Mouse (Mus musculus): ENCODE results near the gene Snd1. TPM values are rescaled to one million over a fixed set of nuclear protein-coding genes. Genes with fewer than 3 reads are reported as not detected.

The Snd1 gene
- polyA plus RNA-seq, 1 experiment from 2014 or later: 143 TPM

GRCm38 (mm10) chr6:28813057-28813456 lies 338.1 kb downstream of the Snd1 start:
- H3K4me1 ChIP-seq: no peaks in the 10 kb centered on the region
- 88% methylated on average over 9 of the region's 9 CpGs for WGBS
- no peak overlapping the region for H3K27ac ChIP-seq
- H3K36me3 ChIP-seq: no peaks in the 10 kb centered on the region
- H3K27me3 ChIP-seq: no peaks in the 10 kb centered on the region
- no peak for ATAC-seq (ENCODE audit: low FRiP score, low read depth)
- H3K9me3 ChIP-seq: no peaks in the 10 kb centered on the region
- H3K4me2 ChIP-seq (replicated peaks): no peak overlapping the region
- no peak overlapping the region for H3K4me3 ChIP-seq
- no peak overlapping the region for H3K9ac ChIP-seq

- Histone ChIP-seq H3K4me1 (0 out of 2 replicates have a peak, but pooled peaks cover 6% of the 10 kb centered on the region), H3K4me3 (no peak overlapping the region), H3K27ac (no peak overlapping the region), H3K27me3 (no peaks in the 10 kb centered on the region), H3K9ac (no peak overlapping the region), H3K9me3 (no peaks in the 10 kb centered on the region), H3K36me3 (no peaks in the 10 kb centered on the region), H3K4me2 (replicated peaks) (no peak overlapping the region)
- no peak for ATAC-seq (ENCODE audit: low FRiP score, low read depth)
- WGBS: 89% methylated on average over 2 of the region's 2 CpGs
These were observed 340.0 kb downstream of the Snd1 start for GRCm38 (mm10) chr6:28814895-28815294.

GRCm38 (mm10) chr6:28817039-28817438 lies 342.1 kb downstream of the Snd1 start:
- Histone ChIP-seq H3K36me3 (no peaks in the 10 kb centered on the region), H3K9me3 (no peaks in the 10 kb centered on the region), H3K27ac (no peak overlapping the region), H3K4me1 (0 out of 2 replicates have a peak, but pooled peaks cover 6% of the 10 kb centered on the region), H3K4me3 (no peak overlapping the region), H3K9ac (no peak overlapping the region), H3K27me3 (no peaks in the 10 kb centered on the region), H3K4me2 (replicated peaks) (no peak overlapping the region)
- WGBS: 65% methylated on average over 9 of the region's 9 CpGs
- ATAC-seq (ENCODE audit: low FRiP score, low read depth): no peak

DNA sequence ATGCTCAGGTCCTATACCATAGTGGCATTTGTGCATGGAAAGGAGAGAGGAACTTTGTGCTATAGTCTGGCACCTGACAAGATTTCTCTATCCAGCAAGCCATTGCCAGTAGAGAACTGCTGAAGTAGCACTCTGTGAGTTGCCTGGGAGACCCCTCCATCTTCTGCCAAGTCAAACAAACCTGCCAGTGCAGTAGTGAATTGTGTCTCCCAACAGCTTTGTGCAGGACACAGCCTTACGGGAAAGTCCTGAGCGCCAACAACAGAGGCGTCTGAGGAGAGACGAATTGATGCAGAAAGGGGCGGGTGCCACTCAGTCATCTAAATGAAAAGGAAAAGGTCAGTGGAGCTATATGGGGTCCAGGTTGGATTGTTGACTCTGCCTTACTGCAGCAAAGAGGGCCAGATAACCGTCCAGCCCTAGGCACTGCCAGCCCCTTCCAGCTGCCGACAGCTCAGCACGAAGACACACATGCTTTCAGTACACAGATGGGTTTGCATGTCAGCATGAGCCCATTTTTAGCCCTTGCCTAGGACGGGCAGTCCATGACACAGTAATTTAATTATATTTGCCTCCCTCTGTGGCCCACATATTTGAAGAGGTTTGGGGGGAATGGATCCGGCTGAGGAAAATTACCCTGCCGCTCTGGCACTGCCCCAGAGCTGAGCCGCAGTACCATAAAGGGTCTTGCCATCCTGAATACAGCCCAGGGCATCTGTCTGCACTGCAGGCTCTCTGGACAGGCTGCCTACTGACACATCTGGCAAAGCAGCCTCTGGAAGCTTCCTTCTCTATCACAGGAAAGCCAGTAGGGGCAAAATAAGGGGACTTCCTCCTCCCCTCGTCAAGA lies 344.8 kb downstream of the Snd1 start:
- Histone ChIP-seq H3K36me3 (no peaks in the 10 kb centered on the region), H3K27me3 (no peaks in the 10 kb centered on the region), H3K4me2 (replicated peaks) (no peak overlapping the region), H3K4me3 (no peak overlapping the region), H3K9ac (no peak overlapping the region), H3K9me3 (no peaks in the 10 kb centered on the region), H3K27ac (no peak overlapping the region), H3K4me1 (0 out of 2 replicates have a peak, but pooled peaks cover 6% of the 10 kb centered on the region)
- ATAC-seq (ENCODE audit: low FRiP score, low read depth): no peak
- WGBS: 81% methylated on average over 13 of the region's 13 CpGs

DNA sequence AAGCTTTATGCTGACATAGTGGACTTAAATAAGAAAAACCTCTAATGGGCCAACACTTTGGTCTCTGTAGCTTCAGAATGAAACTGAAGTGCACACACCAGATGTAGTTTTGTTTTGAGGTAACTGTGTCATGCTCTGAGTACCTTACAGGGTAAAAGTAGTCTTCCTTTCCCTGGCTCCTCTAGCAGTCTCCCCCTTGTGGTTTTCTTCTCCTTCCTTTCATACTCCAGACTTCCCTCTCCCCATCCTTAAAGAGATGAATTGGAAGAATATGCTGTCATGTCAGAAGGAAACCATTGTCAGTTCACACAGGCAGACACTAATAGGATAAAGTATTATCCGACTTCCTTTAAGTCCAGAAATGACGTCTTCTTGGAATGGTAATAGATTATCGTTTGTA lies 347.4 kb downstream of the Snd1 start:
- H3K27ac ChIP-seq: no peak overlapping the region
- no peaks in the 10 kb centered on the region for H3K27me3 ChIP-seq
- no peak overlapping the region for H3K9ac ChIP-seq
- no peak overlapping the region for H3K4me2 ChIP-seq (replicated peaks)
- 83% methylated on average over 3 of the region's 3 CpGs for WGBS
- no peaks in the 10 kb centered on the region for H3K36me3 ChIP-seq
- no peak for ATAC-seq (ENCODE audit: low FRiP score, low read depth)
- no peaks in the 10 kb centered on the region for H3K9me3 ChIP-seq
- peaks cover 17% of the 10 kb centered on the region; the same call in 1 of the 2 replicates for H3K4me1 ChIP-seq
- H3K4me3 ChIP-seq: no peak overlapping the region

DNA sequence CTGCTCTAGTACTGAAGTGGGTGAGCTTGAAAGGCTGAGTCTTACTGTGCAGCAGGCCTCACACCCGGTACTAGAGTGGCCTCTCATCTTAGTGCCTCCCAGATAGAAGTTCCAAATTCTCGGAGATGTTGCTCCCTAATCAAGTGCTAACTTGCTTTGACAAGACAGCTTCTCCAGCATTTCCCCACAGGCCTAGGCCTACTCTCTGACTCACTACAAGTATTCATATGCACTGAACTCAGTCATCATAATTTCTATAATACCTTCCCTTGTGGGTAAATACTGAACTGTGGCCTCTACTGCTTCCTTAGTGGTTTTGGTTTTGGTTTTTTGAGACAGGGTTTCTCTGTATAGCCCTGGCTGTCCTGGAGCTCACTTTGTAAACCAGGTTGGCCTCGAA lies 348.4 kb downstream of the Snd1 start:
- Histone ChIP-seq H3K27ac (no peak overlapping the region), H3K4me1 (peaks cover 17% of the 10 kb centered on the region; the same call in 1 of the 2 replicates), H3K4me2 (replicated peaks) (no peak overlapping the region), H3K9ac (no peak overlapping the region), H3K36me3 (no peaks in the 10 kb centered on the region), H3K4me3 (no peak overlapping the region), H3K27me3 (0 out of 2 replicates have a peak, but pooled peaks cover 3% of the 10 kb centered on the region), H3K9me3 (no peaks in the 10 kb centered on the region)
- WGBS: 80% methylated on average over 3 of the region's 3 CpGs
- no peak for ATAC-seq (ENCODE audit: low FRiP score, low read depth)

GRCm38 (mm10) chr6:28823802-28824201 lies 348.9 kb downstream of the Snd1 start:
- 85% methylated on average over 5 of the region's 5 CpGs for WGBS
- no peak overlapping the region for H3K27ac ChIP-seq
- no peak for ATAC-seq (ENCODE audit: low FRiP score, low read depth)
- no peak overlapping the region for H3K4me3 ChIP-seq
- peaks cover 17% of the 10 kb centered on the region; the same call in 1 of the 2 replicates for H3K4me1 ChIP-seq
- no peak overlapping the region for H3K9ac ChIP-seq
- H3K4me2 ChIP-seq (replicated peaks): no peak overlapping the region
- H3K36me3 ChIP-seq: no peaks in the 10 kb centered on the region
- H3K27me3 ChIP-seq: peaks cover 7% of the 10 kb centered on the region; the same call in 1 of the 2 replicates
- no peaks in the 10 kb centered on the region for H3K9me3 ChIP-seq

DNA sequence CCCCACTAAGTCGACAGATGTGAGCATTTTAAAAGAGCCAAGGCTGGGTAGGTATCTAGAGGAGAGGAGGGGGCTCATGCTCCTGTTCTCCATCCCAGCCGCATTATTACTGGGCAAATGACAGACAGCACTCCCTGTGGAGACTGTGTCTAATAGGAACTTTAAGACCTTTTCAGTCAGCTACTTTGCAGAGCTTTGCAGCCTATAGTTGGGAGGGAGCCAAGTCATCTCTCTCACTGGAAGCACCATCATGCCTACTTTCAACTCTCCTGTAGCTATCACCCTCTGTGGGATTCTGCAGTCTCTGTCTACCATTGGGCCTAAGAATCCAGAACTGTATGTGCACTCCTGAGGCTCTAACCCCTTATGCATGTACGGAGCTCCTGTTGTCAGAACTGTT lies 351.0 kb downstream of the Snd1 start:
- peaks cover 23% of the 10 kb centered on the region for H3K27me3 ChIP-seq
- no peak overlapping the region for H3K4me3 ChIP-seq
- H3K9me3 ChIP-seq: no peaks in the 10 kb centered on the region
- no peak overlapping the region for H3K27ac ChIP-seq
- no peak for ATAC-seq (ENCODE audit: low FRiP score, low read depth)
- peaks cover 11% of the 10 kb centered on the region; the same call in 1 of the 2 replicates for H3K4me1 ChIP-seq
- H3K4me2 ChIP-seq (replicated peaks): no peak overlapping the region
- H3K36me3 ChIP-seq: peaks cover 9% of the 10 kb centered on the region; the same call in 1 of the 2 replicates
- 64% methylated on average over 3 of the region's 3 CpGs for WGBS
- no peak overlapping the region for H3K9ac ChIP-seq

GRCm38 (mm10) chr6:28826689-28827389 lies 351.9 kb downstream of the Snd1 start:
- Histone ChIP-seq H3K27ac (no peak overlapping the region), H3K9me3 (no peaks in the 10 kb centered on the region), H3K4me2 (replicated peaks) (no peak overlapping the region), H3K27me3 (peaks cover 32% of the 10 kb centered on the region), H3K4me1 (peaks cover 19% of the 10 kb centered on the region), H3K9ac (no peak overlapping the region), H3K36me3 (peaks cover 9% of the 10 kb centered on the region; the same call in 1 of the 2 replicates), H3K4me3 (no peak overlapping the region)
- no peak for ATAC-seq (ENCODE audit: low FRiP score, low read depth)
- 72% methylated on average over 9 of the region's 9 CpGs for WGBS

DNA sequence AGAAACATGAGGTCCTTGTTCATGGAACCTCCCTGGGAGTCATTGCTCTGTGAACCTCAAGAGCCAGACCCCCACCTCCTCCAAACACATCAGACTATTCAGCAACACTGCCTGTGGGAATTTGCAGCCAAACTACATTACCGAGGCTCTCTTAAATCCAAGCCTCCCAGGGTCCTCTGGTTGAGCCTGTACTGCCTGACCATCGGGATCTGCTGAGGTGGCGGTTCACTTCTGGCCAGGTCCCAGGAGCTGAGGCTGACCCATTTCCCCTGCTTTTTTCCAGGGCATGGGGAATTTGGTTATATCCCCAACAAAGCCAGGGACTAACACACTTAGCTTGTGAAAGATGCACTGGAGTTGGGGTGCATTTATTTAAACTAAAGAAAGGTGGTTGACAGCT lies 352.6 kb downstream of the Snd1 start:
- Histone ChIP-seq H3K27ac (no peak overlapping the region), H3K4me1 (peaks cover 25% of the 10 kb centered on the region), H3K9ac (no peak overlapping the region), H3K9me3 (no peaks in the 10 kb centered on the region), H3K4me3 (no peak overlapping the region), H3K27me3 (peaks cover 36% of the 10 kb centered on the region), H3K4me2 (replicated peaks) (no peak overlapping the region), H3K36me3 (peaks cover 9% of the 10 kb centered on the region; the same call in 1 of the 2 replicates)
- ATAC-seq (ENCODE audit: low FRiP score, low read depth): no peak
- WGBS: 40% methylated on average over 3 of the region's 3 CpGs

DNA sequence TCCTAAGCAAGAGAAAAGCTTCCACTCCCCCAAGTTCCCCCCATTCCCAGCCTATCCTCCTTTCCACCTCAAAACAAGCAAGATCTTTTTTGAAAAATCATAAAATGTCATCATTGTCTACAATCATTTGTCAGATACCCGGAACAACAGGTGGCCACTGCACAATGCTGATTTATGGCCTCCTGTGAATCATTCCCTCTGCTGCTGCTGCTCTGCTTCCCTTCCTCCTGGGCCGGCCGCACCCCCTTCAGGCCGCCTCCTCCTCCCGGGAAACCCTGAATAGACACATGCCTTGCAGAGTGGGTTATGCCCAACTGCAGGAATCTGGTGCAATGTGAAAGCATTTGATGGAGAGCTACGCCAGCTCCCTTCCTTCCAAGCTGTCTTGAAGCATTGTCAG lies 353.7 kb downstream of the Snd1 start:
- Histone ChIP-seq H3K4me3 (no peak overlapping the region), H3K4me1 (peaks cover 29% of the 10 kb centered on the region), H3K36me3 (peaks cover 9% of the 10 kb centered on the region; the same call in 1 of the 2 replicates), H3K27ac (no peak overlapping the region), H3K4me2 (replicated peaks) (no peak overlapping the region), H3K27me3 (peaks cover 43% of the 10 kb centered on the region), H3K9ac (no peak overlapping the region), H3K9me3 (no peaks in the 10 kb centered on the region)
- ATAC-seq (ENCODE audit: low FRiP score, low read depth): no peak
- 36% methylated on average over 6 of the region's 6 CpGs for WGBS

DNA sequence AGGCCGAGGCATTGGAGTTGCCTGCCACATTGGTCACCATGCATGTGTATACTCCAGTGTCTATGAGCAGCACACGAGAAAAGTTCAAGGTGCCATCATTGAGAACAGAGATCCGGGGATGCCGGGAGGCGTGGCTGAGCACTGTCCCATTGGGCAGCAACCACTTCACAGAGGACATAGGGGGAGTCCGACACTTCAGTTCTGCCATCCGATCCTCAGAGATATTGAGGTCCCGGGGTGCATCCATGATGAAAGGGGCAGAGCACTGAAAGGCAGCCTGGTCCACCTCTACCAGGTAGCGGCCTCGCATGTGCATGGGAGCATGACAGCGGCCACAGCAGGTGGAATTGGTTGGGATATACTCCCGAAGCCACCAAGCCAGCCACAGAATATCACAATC lies 355.4 kb downstream of the Snd1 start:
- Histone ChIP-seq H3K36me3 (peaks cover 9% of the 10 kb centered on the region; the same call in 1 of the 2 replicates), H3K4me1 (peaks cover 33% of the 10 kb centered on the region), H3K9ac (no peak overlapping the region), H3K4me3 (no peak overlapping the region), H3K4me2 (replicated peaks) (no peak overlapping the region), H3K27me3 (peaks cover 56% of the 10 kb centered on the region), H3K27ac (no peak overlapping the region), H3K9me3 (no peaks in the 10 kb centered on the region)
- 92% methylated on average over 12 of the region's 12 CpGs for WGBS
- no peak for ATAC-seq (ENCODE audit: low FRiP score, low read depth)
